Mouse (Mus musculus) heart, postnatal 25 days (tissue): ENCODE measurements around the gene Dlg2. TPM values are rescaled to one million over a fixed set of nuclear protein-coding genes. Genes with fewer than 3 reads are reported as not detected.
A peak's percentile ranks its signal among the peaks of the same experiment; 100 is the strongest.

Source experiments
- DNase-seq: peaks from one replicate; pipeline ENCODE4 v3.0.0; 2022; ENCODE audit warnings: low spot score
- intact Hi-C: fragments of 180-260 bp; cut with DNase I; formaldehyde crosslinking; loops from one replicate; pipeline ENCODE4 v1.15.1; 2025
- total RNA-seq, 2 experiments: library from RNA; stranded (reverse); gene quantifications; 2 replicates each; pipeline ENCODE4 v1.2.3; 2021

Gene Dlg2
- total RNA-seq, 2 experiments from 2014 or later, result 1.0 to 1.9 TPM

GRCm38 (mm10) chr7:92100847-92101246 lies 1624.4 kb downstream of the Dlg2 start:
- no peak for DNase-seq
- intact Hi-C loops, result loop anchor here (10.0 kb wide), 1 partner anchor 764 kb away; no protein-coding TSS in a partner anchor

DNA sequence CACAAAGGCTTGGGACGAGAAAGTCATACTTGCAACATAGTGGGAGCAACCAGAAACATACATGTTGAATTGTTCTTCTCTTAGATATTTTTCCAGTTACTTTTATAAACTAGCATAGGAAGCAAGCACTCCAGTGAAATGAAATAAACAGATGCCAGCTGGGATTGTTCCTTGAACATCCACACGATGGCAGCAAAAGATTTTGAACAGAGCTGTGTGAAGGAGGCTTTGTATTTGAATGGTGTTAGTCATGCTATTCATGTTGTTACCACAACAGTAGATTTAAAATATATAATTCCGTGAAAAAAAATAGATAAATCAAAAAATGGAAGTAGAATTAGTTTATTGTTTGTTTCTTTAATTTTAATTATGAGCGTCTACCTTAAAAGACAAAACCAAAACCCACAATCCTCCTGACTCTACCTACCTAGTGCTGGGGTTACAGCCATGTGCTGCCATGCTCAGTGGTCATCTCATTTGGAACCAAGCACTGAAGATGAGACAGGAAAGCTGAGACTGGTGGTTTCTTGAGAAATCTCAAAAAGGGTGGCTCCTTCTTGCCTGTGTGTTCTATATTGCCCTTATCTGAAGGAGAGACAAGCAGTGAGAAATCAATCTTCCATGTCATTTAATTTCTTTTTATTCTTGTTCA lies 1626.5 kb downstream of the Dlg2 start:
- intact Hi-C loops, result loop anchor here (1.0 to 10.0 kb wide), 2 partner anchors 448 to 762 kb away; no protein-coding TSS in a partner anchor
- DNase-seq, result no peak

DNA sequence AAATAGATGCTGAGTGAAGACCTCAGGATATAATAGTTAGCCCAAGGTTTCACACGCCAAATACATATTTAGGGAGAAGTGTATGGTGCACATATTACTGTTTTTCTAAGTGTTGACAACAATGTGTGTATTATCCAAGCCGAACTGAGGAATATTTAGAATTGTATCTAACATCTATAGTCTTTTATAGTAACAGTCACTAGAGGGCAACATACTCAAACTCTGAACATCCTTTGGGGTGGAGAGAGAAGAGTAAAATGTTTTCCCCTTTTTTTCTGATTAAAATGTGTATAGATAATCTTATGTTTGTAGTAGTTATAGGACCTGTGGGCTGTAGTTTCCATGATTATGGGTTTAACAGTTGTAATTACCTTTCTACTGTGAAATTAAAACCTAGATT lies 1629.0 kb downstream of the Dlg2 start:
- intact Hi-C loops, result loop anchor here (2.0 to 10.0 kb wide), 2 partner anchors 217 to 759 kb away; no protein-coding TSS in a partner anchor
- DNase-seq, result no peak

DNA sequence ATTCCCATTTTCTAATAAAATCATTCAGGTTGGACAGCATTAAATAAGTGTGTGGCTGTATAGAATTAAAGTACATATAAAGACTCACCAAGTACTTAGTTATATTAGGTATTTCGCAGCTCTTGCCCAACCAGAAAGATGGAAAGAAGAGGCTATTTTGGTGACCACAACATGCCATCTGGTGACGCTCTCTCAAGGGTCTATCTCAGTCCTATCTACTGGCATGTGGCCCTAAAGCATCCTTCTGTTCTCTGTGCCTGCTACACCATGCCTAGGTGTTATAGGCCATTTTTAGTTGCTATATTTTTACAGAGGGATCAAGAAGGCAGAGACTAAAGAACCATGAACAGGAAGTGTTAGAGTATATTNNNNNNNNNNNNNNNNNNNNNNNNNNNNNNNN lies 1629.5 kb downstream of the Dlg2 start:
- intact Hi-C loops, result loop anchor here (2.0 to 10.0 kb wide), 2 partner anchors 217 to 759 kb away; no protein-coding TSS in a partner anchor
- no peak for DNase-seq

DNA sequence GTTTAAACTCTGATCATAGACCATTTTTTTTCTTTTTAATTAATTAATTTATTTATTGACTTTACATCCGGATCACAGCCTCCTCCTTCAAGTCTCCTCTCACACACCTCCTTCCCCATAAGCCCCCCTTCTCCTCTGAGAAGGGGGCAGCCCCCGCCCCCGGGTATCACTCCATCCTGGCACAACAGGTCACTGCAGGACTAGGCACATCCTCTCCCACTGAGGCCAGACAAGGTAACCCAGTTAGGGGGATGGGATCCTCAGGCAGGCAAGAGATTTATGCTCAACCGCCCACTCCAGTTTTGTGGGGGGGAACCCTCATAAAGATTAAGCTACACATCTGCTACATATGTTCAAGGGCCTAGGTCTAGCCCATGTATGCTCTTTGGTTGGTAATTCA lies 1636.6 kb downstream of the Dlg2 start:
- intact Hi-C loops, result no loop called here
- DNase-seq, result no peak

- intact Hi-C loops, result no loop called here
- DNase-seq, result no peak
These were observed 1638.9 kb downstream of the Dlg2 start for GRCm38 (mm10) chr7:92115237-92115871.

GRCm38 (mm10) chr7:92123276-92123675 lies 1646.8 kb downstream of the Dlg2 start:
- intact Hi-C loops, result no loop called here
- DNase-seq, result no peak

DNA sequence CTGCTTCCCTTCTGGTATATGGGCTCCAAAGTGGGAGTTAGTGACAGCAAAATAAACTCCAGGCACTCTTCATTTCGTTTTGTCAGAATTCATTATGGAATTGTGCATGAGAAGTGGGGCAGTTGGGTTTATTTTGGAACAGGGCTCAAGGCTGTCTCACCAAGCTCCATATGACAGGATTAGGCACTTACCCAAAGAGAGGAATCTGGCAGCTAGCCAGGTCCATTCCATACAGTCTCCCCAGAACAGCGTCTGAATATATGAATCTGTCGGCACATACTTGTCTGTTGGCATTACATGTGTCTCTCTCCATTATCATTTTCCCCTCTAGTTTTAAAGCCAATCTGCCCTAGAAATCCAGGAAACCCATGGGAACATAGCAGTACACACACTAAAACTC lies 1649.4 kb downstream of the Dlg2 start:
- DNase-seq, result no peak
- intact Hi-C loops, result no loop called here

DNA sequence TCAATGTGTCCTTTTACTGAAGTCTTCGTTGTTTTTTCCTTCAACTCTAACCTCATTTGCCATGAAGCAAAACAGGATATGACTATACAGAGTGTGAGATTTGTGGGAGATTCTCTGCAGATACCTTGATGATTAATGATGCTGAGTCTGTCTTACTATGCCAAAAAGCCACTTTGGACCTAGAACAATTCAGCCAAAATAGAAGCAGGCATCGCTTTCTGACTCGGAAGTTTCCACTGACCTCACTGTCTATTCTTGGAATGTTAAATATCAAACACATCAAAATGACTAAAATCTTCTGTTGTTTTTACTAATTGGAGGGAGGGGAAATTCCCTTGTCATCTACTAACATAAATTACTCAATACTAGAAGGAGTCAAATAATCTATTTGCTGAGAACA lies 1657.8 kb downstream of the Dlg2 start:
- intact Hi-C loops, result no loop called here
- no peak for DNase-seq

- intact Hi-C loops, result no loop called here
- DNase-seq, result no peak
These were observed 1659.2 kb downstream of the Dlg2 start for GRCm38 (mm10) chr7:92135624-92136023.

DNA sequence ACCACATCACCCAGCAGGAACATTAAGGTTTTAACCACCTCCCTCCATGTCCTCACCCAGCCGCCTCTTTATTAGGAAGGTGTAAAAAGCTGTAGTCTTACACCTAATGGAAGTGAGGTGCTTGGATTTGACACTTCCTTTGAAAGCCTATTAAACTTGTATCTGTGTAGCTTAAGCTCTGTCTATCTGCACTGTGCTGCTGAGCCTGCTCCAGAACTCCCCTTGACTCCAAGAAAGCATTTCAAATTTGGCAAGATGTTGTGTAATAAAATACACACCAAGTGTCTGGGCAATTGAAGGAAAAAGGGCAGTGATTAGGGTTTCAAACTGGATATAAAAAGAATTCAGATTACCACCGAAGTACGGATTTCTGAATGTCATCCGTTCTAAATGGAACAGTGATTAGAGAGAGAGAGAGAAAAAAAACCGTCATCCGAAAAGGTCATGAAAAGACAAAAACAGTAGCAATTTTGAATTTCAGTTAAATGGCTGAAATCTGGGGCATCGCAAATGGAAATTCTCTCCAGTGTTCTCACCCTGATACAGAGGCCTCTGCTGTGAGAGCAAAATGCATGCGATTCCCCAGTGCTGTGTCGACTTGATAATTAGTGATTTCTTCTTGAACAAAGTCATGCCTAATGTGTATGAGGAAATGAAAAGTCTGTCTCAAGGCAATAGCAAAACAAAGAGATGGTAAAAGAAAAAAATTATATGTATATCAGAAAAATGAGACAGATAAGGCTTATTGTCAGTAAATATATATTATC lies 1663.8 kb downstream of the Dlg2 start:
- DNase-seq, result no peak
- intact Hi-C loops, result no loop called here

- intact Hi-C loops, result no loop called here
- DNase-seq, result no peak
These were observed 1671.0 kb downstream of the Dlg2 start for GRCm38 (mm10) chr7:92147499-92147898.

GRCm38 (mm10) chr7:92150768-92151167 lies 1674.3 kb downstream of the Dlg2 start:
- no peak for DNase-seq
- intact Hi-C loops, result no loop called here

DNA sequence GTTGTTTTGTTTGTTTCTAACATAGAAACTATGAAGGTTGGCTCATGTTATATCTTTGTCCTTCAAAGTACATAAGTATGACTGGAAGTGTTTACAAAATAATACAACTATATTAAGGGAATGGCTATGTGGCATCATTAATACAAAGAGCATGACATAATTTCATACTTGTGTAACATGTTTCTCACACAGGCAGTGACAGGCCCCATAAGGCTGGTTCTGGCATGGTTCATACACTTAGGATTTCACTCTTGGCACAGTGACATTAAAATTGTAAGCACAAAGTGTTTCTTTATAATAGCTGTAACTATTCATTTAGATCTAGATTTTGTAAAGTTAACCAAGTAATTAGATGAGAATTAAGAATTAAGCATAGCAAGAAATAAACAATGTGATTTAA lies 1678.1 kb downstream of the Dlg2 start:
- DNase-seq, result no peak
- intact Hi-C loops, result no loop called here

DNA sequence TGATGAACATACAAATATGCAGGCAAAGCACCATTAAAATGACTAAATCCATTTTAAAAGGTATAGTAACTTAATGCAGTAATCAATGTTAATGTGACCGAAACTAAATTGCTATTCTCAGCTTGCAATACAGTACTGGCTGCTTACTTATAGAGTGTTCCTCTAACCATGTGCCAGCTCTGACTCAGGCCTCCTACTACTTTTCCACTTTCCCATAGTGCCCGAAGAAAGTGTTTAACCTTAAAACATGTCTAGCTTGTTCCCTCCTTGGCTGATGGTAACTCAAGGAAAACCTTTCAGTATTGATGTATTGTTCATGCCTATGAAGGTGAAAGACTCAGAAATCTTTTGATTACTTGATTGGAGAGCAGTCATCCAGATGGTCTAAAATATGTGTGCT lies 1686.7 kb downstream of the Dlg2 start:
- intact Hi-C loops, result no loop called here
- no peak for DNase-seq

GRCm38 (mm10) chr7:92164316-92164715 lies 1687.8 kb downstream of the Dlg2 start:
- intact Hi-C loops, result no loop called here
- no peak for DNase-seq

DNA sequence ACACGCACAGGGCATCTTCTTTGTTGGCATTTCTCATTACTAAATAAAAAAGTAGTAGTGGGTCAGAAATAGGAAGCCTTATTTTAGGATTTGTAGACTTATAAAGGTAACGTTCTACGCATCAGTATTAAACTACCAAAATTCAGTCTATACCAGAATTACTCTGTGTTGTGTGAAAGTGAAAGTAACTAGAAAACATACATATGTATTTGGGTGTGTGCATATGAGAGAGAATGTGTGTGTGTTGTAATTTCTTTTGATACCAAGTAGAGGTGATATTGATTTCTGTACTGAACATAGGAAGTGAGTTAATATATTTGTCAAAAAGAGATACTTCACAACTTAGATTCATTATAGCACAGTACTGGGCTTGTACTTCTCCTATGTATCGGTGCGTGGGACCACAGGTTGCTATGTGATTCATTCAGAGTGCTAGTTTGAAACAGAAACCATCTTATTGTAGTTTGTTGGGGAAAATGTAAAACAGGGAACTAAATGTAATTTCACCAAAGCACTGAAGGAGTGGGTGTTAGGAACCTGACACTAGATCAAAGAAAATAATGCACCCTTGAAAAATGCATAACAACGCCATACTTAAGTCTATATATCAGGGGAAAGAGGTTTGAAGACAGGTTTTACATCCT lies 1688.5 kb downstream of the Dlg2 start:
- intact Hi-C loops, result no loop called here
- DNase-seq, result no peak

DNA sequence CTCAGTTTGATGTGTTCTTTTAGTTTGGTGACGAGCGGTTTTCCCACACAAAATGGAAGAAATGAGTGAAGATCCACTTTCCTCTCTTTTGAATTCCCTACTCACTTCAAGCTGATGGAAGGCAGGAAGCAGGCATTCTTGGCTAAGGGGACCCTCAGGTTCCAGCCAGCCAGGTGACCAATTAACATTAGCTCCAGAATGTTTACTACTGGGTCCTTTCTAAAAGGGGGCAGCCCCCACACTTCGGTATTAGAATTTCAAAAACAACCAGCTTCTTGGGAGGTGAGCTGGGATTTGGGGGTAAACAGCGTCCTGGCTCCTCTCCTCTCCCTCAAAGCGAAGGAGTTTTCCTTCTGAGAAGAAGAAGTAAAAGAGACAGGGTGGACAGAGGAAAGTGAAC lies 1703.6 kb downstream of the Dlg2 start:
- intact Hi-C loops, result no loop called here
- DNase-seq, result no peak

GRCm38 (mm10) chr7:92180591-92181587 lies 1704.4 kb downstream of the Dlg2 start:
- DNase-seq, result peak; percentile 7
- intact Hi-C loops, result no loop called here
